Comparison of ENCODE assay signal across 8 mouse cellular contexts in genomic region chr7:30421890-30422435, GRCm38 (mm10). TPM values are rescaled to one million over a fixed set of nuclear protein-coding genes. Genes with fewer than 3 reads are reported as not detected.
DNase-seq lines count a peak whose midpoint lies in the region; ATAC-seq lines count a peak whose summit lies in the region.

No protein-coding gene starts in this region.

- H3K4me1 ChIP-seq in hindbrain, embryonic 14.5 days (replicated peaks; ENCODE audit: control insufficient read depth, insufficient read depth, low read length) = peaks cover 20% of the 10 kb centered on the region

- no peaks in the 10 kb centered on the region for H3K36me3 ChIP-seq in hindbrain, embryonic 14.5 days (replicated peaks; ENCODE audit: control insufficient read depth, insufficient read depth)

- no peaks in the 10 kb centered on the region for H3K27me3 ChIP-seq in hindbrain, embryonic 14.5 days (ENCODE audit: control insufficient read depth, insufficient read depth, low read length)

- under 1% methylated on average over 45 of the region's 45 CpGs for WGBS in hindbrain, embryonic 14.5 days

- H3K27ac ChIP-seq in hindbrain, embryonic 14.5 days = peak overlapping the region; percentile 48; the same call in 1 of the 2 replicates

- peak overlapping the region; percentile 60 for H3K4me3 ChIP-seq in hindbrain, embryonic 14.5 days (replicated peaks; ENCODE audit: low read length)

- ATAC-seq in hindbrain, embryonic 14.5 days (ENCODE audit: low FRiP score) = peak; percentile 88

- no peaks in the 10 kb centered on the region for H3K9me3 ChIP-seq in hindbrain, embryonic 14.5 days (ENCODE audit: control insufficient read depth, low read length)

- peak overlapping the region; percentile 75 for H3K9ac ChIP-seq in hindbrain, embryonic 14.5 days

- DNase-seq in R1 (ENCODE audit: low read depth, low spot score) = peak; percentile 93
- peak; percentile 97 for DNase-seq in cerebellum, postnatal 14 days
- DNase-seq in frontal cortex, postnatal 14 days (ENCODE audit: low spot score in 2 of 2) = peak; percentile 85 to 91
- peak; percentile 95 for DNase-seq in hindbrain, embryonic 14.5 days (ENCODE audit: low spot score)
- DNase-seq in layer of hippocampus, postnatal 25 days (ENCODE audit: extremely low spot score in 1 of 2, low spot score in 1 of 2) = peak; percentile 87 to 90
- DNase-seq in lung, postnatal 14 days = peak; percentile 89
- peak; percentile 78 for DNase-seq in ovary, postnatal 36 days (ENCODE audit: low spot score)
- peak; percentile 97 for DNase-seq in thymus, postnatal 14 days

- peak overlapping the region; percentile 97 for H3K4me2 ChIP-seq in hindbrain, embryonic 14.5 days (replicated peaks)

RNA-seq across cellular contexts. Expression of gene Nfkbid, which starts 0.4 kb away (rescaled TPM):
- polyA plus RNA-seq in hindbrain, embryonic 14.5 days (2014; fragmentation: Nextera tagmentation; extraction: Ambion mirVana) = 1.8 and 2.9 TPM in 2 replicates
- total RNA-seq in layer of hippocampus, postnatal 25 days (2021) = 1 to 10 TPM; 2.9 to 3.0 TPM

RNA-seq across cellular contexts. Expression of gene Hcst, which starts 2.3 kb away (rescaled TPM):
- polyA plus RNA-seq in hindbrain, embryonic 14.5 days (2014; fragmentation: Nextera tagmentation; extraction: Ambion mirVana) = 1.1 TPM in 1 of 2 replicates, not detected in the other
- 1 to 10 TPM in 1 of 2 experiments, under 1 TPM in 1; 0.98 to 1.0 TPM for total RNA-seq in layer of hippocampus, postnatal 25 days (2021)

RNA-seq across cellular contexts. Expression of gene Tyrobp, which starts 8.4 kb away (rescaled TPM):
- polyA plus RNA-seq in hindbrain, embryonic 14.5 days (2014; fragmentation: Nextera tagmentation; extraction: Ambion mirVana) = 27.2 and 35.6 TPM in 2 replicates
- total RNA-seq in layer of hippocampus, postnatal 25 days (2021) = 10 to 100 TPM; 28.8 to 31.4 TPM

RNA-seq across cellular contexts. Expression of gene Aplp1, which starts 23.4 kb away (rescaled TPM):
- polyA plus RNA-seq in hindbrain, embryonic 14.5 days (2014; fragmentation: Nextera tagmentation; extraction: Ambion mirVana) = 690 and 752 TPM in 2 replicates
- 1,000 to 10,000 TPM; 1,227 to 1,377 TPM for total RNA-seq in layer of hippocampus, postnatal 25 days (2021)

RNA-seq across cellular contexts. Expression of gene Kirrel2, which starts 35.5 kb away (rescaled TPM):
- polyA plus RNA-seq in hindbrain, embryonic 14.5 days (2014; fragmentation: Nextera tagmentation; extraction: Ambion mirVana) = 1.8 and 2.4 TPM in 2 replicates
- total RNA-seq in layer of hippocampus, postnatal 25 days (2021) = 10 to 100 TPM; 15.3 to 16.4 TPM

Comparison
In these comparisons a context has a peak if more than half of its experiments do, and no peak if none do; other contexts are left out.
1. Peak in every context shown above with its lines: DNase-seq, ATAC-seq, H3K4me3 ChIP-seq and H3K27ac ChIP-seq.